Mouse (Mus musculus) bone marrow macrophage, adult 2 months (primary cell): Measurements from ENCODE around the gene Map3k15. TPM values are rescaled to one million over a fixed set of nuclear protein-coding genes. Genes with fewer than 3 reads are reported as not detected.
A peak's percentile ranks its signal among the peaks of the same experiment; 100 is the strongest.

Experiments
- H3K27ac ChIP-seq: 2 replicates; pipeline ENCODE4 v1.5.1; 2012; ENCODE audit warnings: low read depth, low read length; ENCODE audit not compliant: insufficient read depth
- H3K4me1 ChIP-seq: 2 replicates; pipeline ENCODE4 v1.6.1; 2012; ENCODE audit warnings: low read length; ENCODE audit not compliant: control insufficient read depth, insufficient read depth
- H3K4me3 ChIP-seq: 2 replicates; pipeline ENCODE4 v1.5.1; 2012; ENCODE audit warnings: mild to moderate bottlenecking, low read length, moderate library complexity; ENCODE audit not compliant: insufficient read depth
- CTCF ChIP-seq: IDR thresholded peaks from 2 replicates; pipeline ENCODE4 v1.5.1; 2012; ENCODE audit warnings: low read depth, mild to moderate bottlenecking, low read length, moderate library complexity
- POLR2A ChIP-seq: IDR thresholded peaks from 2 replicates; pipeline ENCODE4 v1.6.1; 2012; ENCODE audit warnings: mild to moderate bottlenecking, low read depth, low read length, borderline replicate concordance
- polyA plus RNA-seq: library from polyadenylated mRNA; stranded (reverse); fragments of >200 nt; gene quantifications from 2 replicates; pipeline ENCODE4 v1.2.4, GENCODE M21; 2012; ENCODE audit not compliant: missing spikeins, insufficient read depth, insufficient read length

The Map3k15 gene
- polyA plus RNA-seq, 1 experiment = 4.0 TPM

DNA sequence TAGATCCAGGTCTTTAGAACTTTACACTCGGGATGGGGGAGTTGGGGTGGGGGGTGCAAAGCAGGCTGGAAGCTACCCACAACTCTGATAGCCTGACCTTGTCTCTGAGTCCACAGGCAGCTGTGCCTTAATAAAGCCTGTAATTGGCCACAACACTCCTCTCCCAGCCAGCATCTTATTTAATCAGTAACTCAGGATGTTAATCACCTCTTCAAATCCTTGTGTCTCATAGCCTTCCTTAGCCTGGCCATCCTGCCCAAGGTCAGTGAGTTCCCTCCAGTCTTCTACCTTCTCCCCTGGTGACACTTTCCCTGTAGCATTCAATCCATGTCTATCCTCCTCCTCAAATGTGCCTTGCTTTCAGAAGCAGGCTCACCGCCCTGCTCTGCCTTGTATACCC, 19.2 kb upstream of the Map3k15 start:
- peaks cover 9% of the 10 kb centered on the region for H3K4me1 ChIP-seq
- no peak overlapping the region for H3K27ac ChIP-seq
- H3K4me3 ChIP-seq = no peak overlapping the region
- TF ChIP-seq POLR2A (no peak), CTCF (no peak)

DNA sequence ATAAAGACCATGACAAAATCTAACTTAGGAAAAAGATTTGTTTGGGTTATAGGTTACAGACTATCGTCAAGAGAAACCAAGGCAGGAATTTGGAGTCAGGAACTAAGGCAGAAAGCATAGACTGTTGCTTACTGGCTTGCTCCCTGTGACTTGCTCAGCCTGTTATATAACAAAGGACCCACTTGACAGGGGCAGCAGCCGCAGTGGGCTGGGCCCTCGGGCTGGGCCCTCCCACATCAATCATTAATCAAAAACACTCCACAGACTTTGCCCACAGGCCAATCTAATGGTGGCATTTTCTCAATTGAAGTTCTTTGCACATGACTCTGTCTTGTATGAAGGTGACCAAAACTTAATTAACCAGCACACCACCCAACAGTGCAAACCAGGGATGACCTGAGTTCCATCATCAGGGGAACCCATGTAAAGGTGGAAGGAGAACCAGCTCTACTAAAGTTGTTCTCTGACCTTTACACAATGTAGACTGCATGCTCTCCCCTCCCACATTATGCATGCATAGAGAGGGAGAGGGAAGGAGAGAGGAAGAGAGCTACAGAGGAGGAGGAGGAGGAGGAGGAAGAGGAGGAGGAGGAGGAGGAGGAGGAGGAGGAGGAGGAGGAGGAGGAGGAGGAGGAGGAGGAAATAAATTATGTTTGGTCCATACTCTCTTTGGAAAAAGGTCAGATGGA, 17.0 kb upstream of the Map3k15 start:
- Histone ChIP-seq H3K4me1 (peaks cover 12% of the 10 kb centered on the region), H3K4me3 (no peak overlapping the region), H3K27ac (no peak overlapping the region)
- no peak for TF ChIP-seq POLR2A
- TF ChIP-seq CTCF = no peak

GRCm38 (mm10) chrX:159973730-159974129, 14.5 kb upstream of the Map3k15 start:
- Histone ChIP-seq H3K27ac (no peak overlapping the region), H3K4me3 (no peak overlapping the region), H3K4me1 (peaks cover 12% of the 10 kb centered on the region)
- TF ChIP-seq POLR2A (no peak), CTCF (peak; percentile 41; the same call in 1 of the 2 replicates)

GRCm38 (mm10) chrX:159976243-159976642, 12.0 kb upstream of the Map3k15 start:
- Histone ChIP-seq H3K27ac (no peak overlapping the region), H3K4me3 (no peak overlapping the region), H3K4me1 (peaks cover 7% of the 10 kb centered on the region)
- TF ChIP-seq POLR2A (no peak), CTCF (no peak)

DNA sequence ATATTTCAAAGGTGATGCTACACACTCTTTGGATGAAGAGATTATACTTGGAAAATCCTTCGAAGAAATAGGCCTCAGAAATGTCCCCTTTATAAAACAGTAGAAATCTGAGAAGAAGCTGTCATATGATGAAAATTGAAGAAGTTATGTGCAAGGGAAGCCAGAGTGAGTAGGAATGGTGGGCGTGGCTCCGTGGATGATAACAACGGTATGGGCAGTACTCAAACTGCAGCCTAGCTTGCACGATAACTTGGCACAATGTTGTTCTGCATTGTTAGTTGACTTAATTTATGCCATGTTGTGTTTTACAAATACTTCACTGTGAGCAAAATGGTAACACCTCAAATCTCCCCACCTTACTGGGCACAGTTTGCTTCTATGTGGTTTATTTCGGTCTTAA, 7.6 kb downstream of the Map3k15 start:
- no peak overlapping the region for H3K4me3 ChIP-seq
- H3K4me1 ChIP-seq = no peaks in the 10 kb centered on the region
- TF ChIP-seq POLR2A (no peak), CTCF (no peak)
- H3K27ac ChIP-seq = no peak overlapping the region

DNA sequence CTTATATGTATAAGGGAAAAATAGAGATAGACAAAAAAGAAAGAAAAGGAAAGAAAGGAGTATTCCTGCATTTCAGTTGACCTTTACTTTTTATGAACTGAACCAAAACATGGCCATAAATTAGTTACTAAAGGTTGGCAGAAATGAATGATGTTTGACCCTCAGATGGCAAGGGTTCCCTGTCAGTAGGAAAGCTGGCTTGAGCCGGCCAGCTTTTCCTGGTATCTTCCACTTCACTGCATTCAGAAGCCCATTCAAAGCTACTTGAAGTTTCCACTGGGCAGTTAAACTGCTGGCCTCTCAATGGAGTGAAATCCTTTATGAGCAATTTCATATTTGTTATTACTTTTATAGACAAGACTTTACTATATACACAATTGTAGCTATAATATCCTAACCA, 65.1 kb downstream of the Map3k15 start:
- H3K4me3 ChIP-seq = no peak overlapping the region
- H3K4me1 ChIP-seq = no peaks in the 10 kb centered on the region
- H3K27ac ChIP-seq = no peak overlapping the region
- TF ChIP-seq CTCF (no peak), POLR2A (no peak)

DNA sequence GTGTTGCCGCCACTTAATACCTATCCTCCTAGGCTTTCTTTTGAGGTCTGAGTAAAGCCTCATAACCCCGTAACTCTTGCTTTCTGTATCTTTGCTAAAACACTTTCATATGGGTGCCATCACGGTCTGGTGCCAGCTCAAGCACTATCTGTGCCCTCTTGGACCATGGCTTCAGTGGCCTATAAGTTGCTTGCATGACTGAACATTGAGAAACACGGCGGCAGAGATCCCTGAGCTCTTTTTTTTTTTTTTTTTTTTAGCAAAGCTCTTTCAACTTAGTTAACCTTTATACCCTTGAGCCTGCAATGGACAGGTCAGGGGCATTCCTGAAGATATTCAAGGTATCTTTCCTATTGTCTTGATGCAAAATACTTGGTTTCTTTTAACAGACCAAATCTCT, 66.4 kb downstream of the Map3k15 start:
- no peaks in the 10 kb centered on the region for H3K4me1 ChIP-seq
- H3K27ac ChIP-seq = no peak overlapping the region
- no peak overlapping the region for H3K4me3 ChIP-seq
- TF ChIP-seq CTCF (no peak), POLR2A (no peak)

DNA sequence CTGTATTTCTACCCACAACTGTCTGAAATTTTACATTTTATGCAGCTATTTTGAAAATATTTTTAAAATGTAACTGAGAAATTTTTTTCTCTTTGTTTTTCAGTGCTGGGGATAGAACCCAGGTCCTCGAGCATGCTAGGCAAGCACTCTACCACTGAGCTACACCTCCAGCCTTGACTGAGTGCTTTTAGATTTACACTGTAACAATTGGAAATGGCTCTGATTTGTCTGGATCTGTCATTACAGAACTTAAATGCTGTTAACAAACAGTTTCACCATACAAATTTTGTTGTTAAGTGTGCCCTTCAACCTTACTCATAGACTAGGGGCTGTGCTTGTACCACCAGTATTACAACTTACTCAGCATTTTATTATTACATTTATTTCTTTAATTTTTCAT, 103.7 kb downstream of the Map3k15 start:
- Histone ChIP-seq H3K4me1 (no peaks in the 10 kb centered on the region), H3K4me3 (no peak overlapping the region), H3K27ac (no peak overlapping the region)
- TF ChIP-seq POLR2A = no peak
- TF ChIP-seq CTCF = no peak

GRCm38 (mm10) chrX:160107817-160108216, 119.6 kb downstream of the Map3k15 start:
- TF ChIP-seq POLR2A = no peak
- no peak for TF ChIP-seq CTCF
- Histone ChIP-seq H3K27ac (no peak overlapping the region), H3K4me1 (no peaks in the 10 kb centered on the region), H3K4me3 (no peak overlapping the region)

GRCm38 (mm10) chrX:160113777-160114176, 125.5 kb downstream of the Map3k15 start:
- H3K27ac ChIP-seq = no peak overlapping the region
- TF ChIP-seq POLR2A = no peak
- TF ChIP-seq CTCF = no peak
- peaks cover 20% of the 10 kb centered on the region for H3K4me1 ChIP-seq
- H3K4me3 ChIP-seq = no peak overlapping the region
